Mouse (Mus musculus) hindbrain, embryonic 10.5 days (tissue): ENCODE results near the gene Otud4. TPM values are rescaled to one million over a fixed set of nuclear protein-coding genes. Genes with fewer than 3 reads are reported as not detected.
"Not testable (repeated sequence)": the region's sequence is repeated elsewhere in the genome, so short reads cannot be mapped to it uniquely, and the experiment has no call there.

Experiments
- DNase-seq: peaks from one replicate; pipeline ENCODE4 v3.0.0-alpha.2; 2017; ENCODE audit warnings: low spot score
- H3K27ac ChIP-seq: fragments of 300-500 bp; sonication (generic); 2 replicates; pipeline ENCODE4 v1.5.1; 2016; ENCODE audit warnings: mild to moderate bottlenecking, moderate library complexity
- H3K27me3 ChIP-seq: fragments of 300-500 bp; sonication (generic); 2 replicates; pipeline ENCODE4 v1.6.1; 2016; ENCODE audit warnings: mild to moderate bottlenecking; ENCODE audit not compliant: poor library complexity, insufficient read depth, severe bottlenecking
- H3K36me3 ChIP-seq: fragments of 300-500 bp; sonication (generic); 2 replicates; pipeline ENCODE4 v1.6.1; 2016; ENCODE audit warnings: mild to moderate bottlenecking, moderate library complexity
- H3K4me1 ChIP-seq: fragments of 300-500 bp; sonication (generic); replicated peaks from 2 replicates; pipeline ENCODE4 v1.6.1; 2016; ENCODE audit warnings: mild to moderate bottlenecking
- H3K4me3 ChIP-seq: fragments of 300-500 bp; sonication (generic); 2 replicates; pipeline ENCODE4 v1.5.1; 2016; ENCODE audit warnings: mild to moderate bottlenecking, moderate library complexity
- H3K9me3 ChIP-seq: fragments of 300-500 bp; sonication (generic); 2 replicates; pipeline ENCODE4 v1.6.1; 2016; ENCODE audit warnings: mild to moderate bottlenecking, moderate library complexity
- WGBS: fragments of 180-500 bp; shearing (Covaris S2); methylation state at CpG from one replicate; pipeline ENCODE4 v1.1.7; 2016; 5-methylcytosine and 5-hydroxymethylcytosine counted together
- polyA plus RNA-seq: library from polyadenylated mRNA; unstranded; fragments of >200 nt; fragmentation: Nextera tagmentation; extraction: Ambion mirVana; gene quantifications from 2 replicates; pipeline ENCODE4 v1.2.1, GENCODE M21; 2016

The Otud4 gene
- polyA plus RNA-seq, 1 experiment from 2014 or later, result 12.1 TPM

DNA sequence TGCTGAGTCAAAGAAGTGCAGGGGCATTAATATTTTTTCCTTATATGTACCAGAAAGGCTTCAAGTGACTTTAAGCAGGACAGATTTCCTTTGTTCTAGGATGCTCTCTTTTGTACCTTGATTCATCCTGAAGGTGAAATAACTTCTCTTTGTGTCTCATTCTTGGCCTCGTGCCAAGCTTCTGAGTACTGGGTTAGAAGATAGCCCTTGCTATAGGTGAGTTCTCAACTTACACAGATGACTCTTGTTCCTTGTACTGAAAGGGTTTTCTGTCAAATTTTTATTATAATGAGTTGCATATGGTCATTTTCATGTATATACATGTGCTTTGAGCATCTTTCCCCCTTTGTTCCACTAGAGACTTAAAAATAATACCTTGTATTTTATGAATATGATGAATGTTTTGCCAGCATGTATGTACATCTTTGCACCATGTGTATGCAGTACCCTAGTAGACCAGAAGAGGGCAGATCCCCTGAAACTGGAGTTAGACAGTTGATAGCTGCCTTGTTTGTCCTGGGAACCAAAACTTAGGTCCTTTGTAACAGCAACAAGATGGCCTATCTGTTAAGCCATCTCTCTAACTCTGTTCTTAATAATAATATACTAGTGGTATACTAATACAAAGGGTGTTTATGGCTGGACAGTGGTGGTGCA lies 10.9 kb downstream of the Otud4 start:
- Histone ChIP-seq H3K4me3 (no peak overlapping the region), H3K27ac (no peak overlapping the region), H3K4me1 (no peaks in the 10 kb centered on the region), H3K9me3 (no peaks in the 10 kb centered on the region), H3K36me3 (peaks cover 92% of the 10 kb centered on the region), H3K27me3 (no peaks in the 10 kb centered on the region)
- DNase-seq, result no peak
- WGBS, result 86% methylated on average over 1 of the region's 1 CpGs

DNA sequence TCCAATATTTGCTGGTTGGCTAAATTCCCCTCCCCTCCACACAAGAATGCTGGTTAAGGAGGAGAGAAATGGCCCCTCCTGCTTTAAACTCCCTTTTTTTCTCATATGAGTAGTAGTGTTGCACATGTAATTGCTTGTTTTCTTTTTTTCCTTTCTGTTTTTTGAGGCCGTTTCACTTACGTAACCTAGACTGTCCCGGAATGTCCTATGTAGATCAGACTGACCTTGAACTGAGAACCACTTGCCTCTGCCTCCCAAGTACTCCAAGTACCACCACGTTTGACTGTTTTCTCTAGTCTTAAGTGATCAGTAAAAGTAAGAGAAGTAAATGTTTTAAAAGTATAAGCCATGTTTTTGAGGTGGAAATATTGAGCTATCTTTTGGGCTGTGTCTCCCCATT lies 14.3 kb downstream of the Otud4 start:
- H3K27me3 ChIP-seq, result no peaks in the 10 kb centered on the region
- H3K4me3 ChIP-seq, result no peak overlapping the region
- no peak overlapping the region for H3K27ac ChIP-seq
- peaks cover 84% of the 10 kb centered on the region for H3K36me3 ChIP-seq
- DNase-seq, result no peak
- WGBS, result 95% methylated on average over 4 of the region's 4 CpGs
- H3K4me1 ChIP-seq, result no peaks in the 10 kb centered on the region
- no peaks in the 10 kb centered on the region for H3K9me3 ChIP-seq

DNA sequence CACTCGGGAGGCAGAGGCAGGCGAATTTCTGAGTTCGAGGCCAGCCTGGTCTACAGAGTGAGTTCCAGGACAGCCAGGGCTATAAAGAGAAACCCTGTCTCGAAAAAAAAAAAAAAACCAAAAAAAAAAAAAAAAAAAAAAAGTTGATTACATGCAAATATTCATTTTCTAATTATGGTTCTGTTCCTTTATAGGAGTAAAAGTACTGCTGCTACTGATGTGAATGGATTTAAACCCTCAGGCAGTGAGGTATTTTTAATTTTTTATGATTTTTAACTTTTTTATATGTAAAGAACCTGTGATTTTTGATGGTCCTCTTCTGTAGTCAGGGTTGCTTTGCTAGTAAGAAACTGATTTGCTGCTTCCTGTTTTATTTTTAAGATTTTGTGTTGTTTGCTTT lies 19.3 kb downstream of the Otud4 start:
- H3K36me3 ChIP-seq, result peaks cover 92% of the 10 kb centered on the region
- not testable (repeated sequence) for H3K4me3 ChIP-seq, H3K27me3 ChIP-seq, H3K4me1 ChIP-seq, H3K9me3 ChIP-seq, DNase-seq, H3K27ac ChIP-seq
- WGBS, result 94% methylated on average over 4 of the region's 4 CpGs

DNA sequence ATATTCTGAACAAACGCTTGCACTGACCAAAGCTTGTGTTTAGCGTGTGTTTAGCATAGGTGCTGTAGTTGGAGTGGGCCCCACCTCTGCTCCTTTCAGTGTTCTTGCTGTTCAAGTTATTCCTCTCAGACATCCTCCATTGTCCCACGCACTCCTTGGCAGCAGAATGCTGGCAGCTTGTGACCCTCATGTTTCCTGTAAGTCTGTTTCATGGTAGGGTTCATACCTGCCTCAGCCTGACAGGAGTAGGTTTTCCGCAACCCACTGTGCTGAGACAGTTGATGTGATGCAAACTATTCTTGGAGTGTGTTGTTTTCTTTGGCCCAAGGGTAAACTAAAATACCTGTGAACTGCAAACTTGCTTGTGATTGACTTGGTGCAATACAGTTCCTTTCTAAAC lies 37.0 kb downstream of the Otud4 start:
- no peak for DNase-seq
- peaks cover 51% of the 10 kb centered on the region for H3K36me3 ChIP-seq
- H3K9me3 ChIP-seq, result no peaks in the 10 kb centered on the region
- no peaks in the 10 kb centered on the region for H3K27me3 ChIP-seq
- no peak overlapping the region for H3K27ac ChIP-seq
- WGBS, result 90% methylated on average over 4 of the region's 4 CpGs
- H3K4me1 ChIP-seq, result peaks cover 12% of the 10 kb centered on the region
- H3K4me3 ChIP-seq, result no peak overlapping the region

DNA sequence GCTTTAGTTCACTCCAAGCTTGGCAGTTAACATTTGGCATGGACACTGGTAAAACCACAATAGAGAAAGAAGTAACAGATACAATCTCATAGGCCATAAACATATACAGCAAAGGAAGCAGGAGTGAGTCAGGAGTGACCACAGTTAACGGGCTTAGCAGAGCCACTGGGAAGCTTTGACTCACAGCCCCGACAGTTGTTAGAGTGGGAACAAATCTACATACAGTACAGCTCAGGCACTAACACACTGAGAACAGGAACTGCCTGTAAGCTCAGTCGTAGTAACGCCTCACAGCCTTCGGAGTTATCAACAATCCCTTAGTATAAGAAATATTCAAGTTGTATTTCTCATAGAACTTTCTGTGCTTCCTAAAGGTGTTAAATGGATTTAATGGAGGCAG lies 39.6 kb downstream of the Otud4 start:
- Histone ChIP-seq H3K27ac (no peak overlapping the region), H3K4me3 (no peak overlapping the region), H3K4me1 (peaks cover 12% of the 10 kb centered on the region), H3K27me3 (no peaks in the 10 kb centered on the region), H3K9me3 (no peaks in the 10 kb centered on the region), H3K36me3 (peaks cover 51% of the 10 kb centered on the region)
- no peak for DNase-seq
- 73% methylated on average over 5 of the region's 5 CpGs for WGBS

DNA sequence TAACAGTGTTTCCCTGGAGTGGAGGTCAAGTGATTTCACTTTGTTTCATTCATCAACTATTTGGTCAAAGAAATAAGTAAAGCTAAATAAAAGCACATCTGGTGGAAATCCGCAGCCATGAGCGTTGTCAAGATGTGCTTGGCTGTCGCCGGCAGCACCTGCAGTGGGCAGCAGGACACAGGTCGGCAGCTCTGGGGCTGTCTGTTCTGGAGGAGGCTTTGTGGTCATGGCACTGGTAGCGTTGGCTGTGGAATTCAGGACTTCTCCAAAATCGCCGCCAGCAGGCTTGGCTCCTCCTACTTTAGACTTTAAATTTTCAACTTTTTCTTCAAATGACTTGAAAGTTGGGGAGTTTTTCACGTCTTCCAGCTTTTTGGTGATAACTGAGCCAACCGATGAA lies 40.7 kb downstream of the Otud4 start:
- Histone ChIP-seq H3K4me3 (0 out of 2 replicates have a peak overlapping the region, but pooled peaks have one; percentile 46), H3K36me3 (peaks cover 52% of the 10 kb centered on the region), H3K4me1 (peaks cover 12% of the 10 kb centered on the region)
- not testable (repeated sequence) for H3K27me3 ChIP-seq, H3K9me3 ChIP-seq, DNase-seq, H3K27ac ChIP-seq
- 50% methylated on average over 10 of the region's 10 CpGs for WGBS

DNA sequence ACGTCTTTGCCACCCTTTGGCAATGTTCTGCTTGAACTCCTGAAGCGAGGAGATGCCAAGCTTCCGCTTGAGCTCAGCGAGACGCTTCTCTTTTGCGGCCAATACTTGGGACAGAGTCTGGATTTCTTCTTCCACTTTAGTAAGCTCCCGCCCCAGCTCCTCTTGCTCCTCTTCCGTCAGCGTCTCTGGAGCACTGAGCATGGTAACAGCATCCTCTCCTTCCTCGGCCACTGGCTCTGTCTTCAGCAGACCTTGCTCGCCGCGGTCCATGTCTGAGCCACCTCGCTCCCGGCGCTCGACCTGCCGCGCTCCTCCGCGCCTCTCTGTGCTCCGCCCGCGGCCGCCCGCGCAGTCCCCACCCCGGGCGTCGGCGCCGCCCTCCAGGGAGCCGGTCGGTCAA lies 41.1 kb downstream of the Otud4 start:
- DNase-seq, result peak; percentile 20
- 13% methylated on average over 34 of the region's 34 CpGs for WGBS

DNA sequence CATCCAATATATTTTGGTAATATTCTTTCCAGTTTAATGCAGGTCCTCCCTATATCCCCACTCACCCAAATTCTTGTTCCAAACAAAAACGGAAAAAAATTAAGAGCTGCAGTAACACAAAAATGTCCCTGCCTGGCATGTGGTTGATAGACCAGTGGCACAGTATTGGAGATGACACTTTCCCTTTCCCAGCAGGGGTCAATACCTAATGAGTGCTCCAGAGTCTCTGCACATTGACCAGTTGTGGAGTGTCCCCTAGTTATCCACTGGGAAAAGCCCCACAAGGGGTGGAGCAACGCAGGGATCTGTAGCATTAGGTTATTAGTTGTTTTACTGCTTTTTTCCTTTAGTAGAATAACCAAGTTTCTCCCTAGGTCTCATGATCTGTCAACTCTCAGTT lies 41.5 kb downstream of the Otud4 start:
- Histone ChIP-seq H3K36me3 (peaks cover 54% of the 10 kb centered on the region), H3K4me3 (peak overlapping the region; percentile 46), H3K27ac (no peak overlapping the region), H3K9me3 (no peaks in the 10 kb centered on the region), H3K4me1 (peaks cover 12% of the 10 kb centered on the region), H3K27me3 (no peaks in the 10 kb centered on the region)
- 45% methylated on average over 2 of the region's 2 CpGs for WGBS
- no peak for DNase-seq

More for the DNA sequence above, 41.1 kb downstream of the Otud4 start:
- Histone ChIP-seq H3K4me1 (peaks cover 12% of the 10 kb centered on the region), H3K4me3 (peak overlapping the region; percentile 46), H3K9me3 (no peaks in the 10 kb centered on the region), H3K27me3 (no peaks in the 10 kb centered on the region), H3K36me3 (peaks cover 52% of the 10 kb centered on the region), H3K27ac (no peak overlapping the region)

DNA sequence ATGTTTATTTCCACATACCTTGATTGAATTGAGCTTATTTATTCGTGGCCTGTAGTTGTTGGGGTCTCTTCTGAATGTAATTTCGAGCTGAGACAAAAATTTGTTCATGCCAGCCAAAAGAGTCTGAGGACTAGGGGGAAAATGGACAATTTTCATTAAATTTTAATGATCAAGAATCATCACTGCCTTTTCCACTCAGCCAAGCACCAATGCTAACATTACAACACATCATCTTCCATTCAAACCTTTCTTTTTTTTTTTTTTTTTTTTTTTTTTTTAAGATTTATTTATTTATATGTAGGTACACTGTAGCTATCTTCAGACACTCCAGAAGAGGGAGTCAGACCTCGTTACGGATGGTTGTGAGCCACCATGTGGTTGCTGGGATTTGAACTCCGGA lies 46.5 kb downstream of the Otud4 start:
- not testable (repeated sequence) for H3K4me3 ChIP-seq, H3K4me1 ChIP-seq, H3K27me3 ChIP-seq, H3K9me3 ChIP-seq, H3K27ac ChIP-seq, DNase-seq
- H3K36me3 ChIP-seq, result peaks cover 95% of the 10 kb centered on the region
- WGBS, result 95% methylated on average over 5 of the region's 5 CpGs

DNA sequence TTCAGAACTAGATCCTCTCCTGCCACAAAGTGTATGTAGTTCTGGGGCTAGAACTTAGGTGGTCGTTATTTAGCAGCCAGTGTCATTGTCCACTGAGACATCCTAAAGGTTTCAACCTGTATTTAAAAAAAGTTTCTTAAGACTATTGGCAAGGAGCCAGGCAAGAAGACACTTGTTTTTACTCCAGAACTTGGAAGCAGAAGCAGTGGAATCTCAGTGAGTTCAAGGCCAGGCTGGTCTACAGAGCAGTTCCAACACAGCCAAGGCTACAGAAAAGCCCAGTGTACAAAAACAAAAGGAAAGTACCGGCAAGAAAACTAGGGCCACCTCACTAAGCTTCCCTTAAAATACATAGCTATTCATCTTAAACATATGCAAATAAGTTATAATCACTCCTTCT lies 53.1 kb downstream of the Otud4 start:
- no peak overlapping the region for H3K4me3 ChIP-seq
- no peaks in the 10 kb centered on the region for H3K27me3 ChIP-seq
- no peak overlapping the region for H3K27ac ChIP-seq
- no peaks in the 10 kb centered on the region for H3K4me1 ChIP-seq
- no peaks in the 10 kb centered on the region for H3K9me3 ChIP-seq
- peaks cover 98% of the 10 kb centered on the region for H3K36me3 ChIP-seq
- 92% methylated on average over 2 of the region's 2 CpGs for WGBS
- no peak for DNase-seq

DNA sequence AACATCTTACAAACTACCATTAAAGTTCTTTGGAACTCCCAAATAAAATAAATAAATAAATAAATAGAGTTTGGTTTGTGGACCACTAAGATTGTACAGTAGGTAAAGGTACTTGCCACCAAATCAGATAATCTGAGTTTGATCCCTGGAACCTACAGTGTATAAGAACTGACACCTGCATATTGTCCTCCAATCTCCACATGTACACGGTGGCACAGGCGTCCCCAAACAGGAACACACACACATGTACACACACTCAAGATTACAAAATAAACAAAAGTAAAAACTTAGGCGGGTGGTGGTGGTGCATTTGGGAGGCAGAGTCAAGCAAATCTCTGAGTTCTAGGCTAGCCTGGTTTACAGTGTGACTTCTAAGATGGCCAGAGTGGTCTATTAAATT lies 67.3 kb downstream of the Otud4 start:
- WGBS, result 94% methylated on average over 3 of the region's 3 CpGs
- no peak for DNase-seq
- Histone ChIP-seq H3K4me1 (peaks cover 9% of the 10 kb centered on the region; the same call in 1 of the 2 replicates), H3K4me3 (no peak overlapping the region), H3K27ac (no peak overlapping the region), H3K36me3 (peaks cover 65% of the 10 kb centered on the region), H3K9me3 (no peaks in the 10 kb centered on the region), H3K27me3 (no peaks in the 10 kb centered on the region)

DNA sequence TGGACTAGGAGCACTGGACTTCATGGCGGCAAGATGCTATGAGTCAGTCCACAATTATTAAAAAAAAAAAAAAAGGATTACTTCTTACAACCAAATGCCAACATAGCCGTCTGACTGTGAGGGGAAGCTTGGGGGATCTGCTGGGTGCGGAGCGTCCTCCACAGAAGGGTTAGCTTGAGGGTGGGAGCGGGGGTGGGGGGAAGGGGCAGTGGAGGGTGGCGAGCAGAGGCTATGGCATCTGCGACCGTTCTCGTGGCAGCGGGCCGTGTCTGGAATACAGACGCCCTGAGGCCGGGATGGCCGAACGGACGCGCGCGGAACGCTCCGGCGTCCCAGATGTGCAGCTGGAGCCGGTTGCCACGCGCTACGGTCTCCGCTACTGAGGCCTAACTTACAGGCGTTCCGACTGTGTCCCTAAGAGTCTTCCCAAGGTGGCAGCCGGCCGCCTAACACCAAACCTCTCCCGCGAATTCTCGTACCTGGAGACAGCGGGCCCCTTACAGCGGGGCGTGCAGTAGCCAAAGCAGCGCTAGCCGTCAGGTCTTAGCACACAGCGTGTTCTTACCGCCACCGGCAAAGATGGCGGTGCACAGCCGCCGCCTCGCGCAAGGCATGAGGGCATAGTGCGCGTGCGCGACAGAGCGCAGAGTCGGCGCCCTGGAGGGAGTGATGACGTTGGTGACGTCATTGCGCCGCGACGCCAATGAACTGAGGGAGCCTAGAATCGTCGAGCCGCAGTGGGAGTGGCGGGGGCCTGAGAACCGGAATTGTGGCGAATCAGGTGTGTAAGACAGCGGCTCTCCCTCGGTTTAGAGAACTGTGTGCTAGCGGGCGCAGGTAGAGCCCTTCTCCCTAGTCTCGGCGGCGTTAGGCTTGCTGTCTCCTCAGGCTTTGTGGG lies 71.9 kb downstream of the Otud4 start, which contains the start of the genes Abce1 and Anapc10:
Gene Abce1, minus strand, starts transcription at position 677 of the 898 bp plus-strand sequence.
Gene Anapc10, plus strand, starts transcription at position 757 of the 898 bp plus-strand sequence.
- WGBS, result under 1% methylated on average over 73 of the region's 73 CpGs
- no peaks in the 10 kb centered on the region for H3K9me3 ChIP-seq
- peaks cover 37% of the 10 kb centered on the region for H3K36me3 ChIP-seq
- H3K27me3 ChIP-seq, result no peaks in the 10 kb centered on the region
- H3K27ac ChIP-seq, result peak within 1 kb of the TSS; percentile 91
- peak within 1 kb of the TSS; percentile 90 for H3K4me3 ChIP-seq
- H3K4me1 ChIP-seq, result peaks cover 17% of the 10 kb centered on the region
- peak; percentile 97 for DNase-seq

DNA sequence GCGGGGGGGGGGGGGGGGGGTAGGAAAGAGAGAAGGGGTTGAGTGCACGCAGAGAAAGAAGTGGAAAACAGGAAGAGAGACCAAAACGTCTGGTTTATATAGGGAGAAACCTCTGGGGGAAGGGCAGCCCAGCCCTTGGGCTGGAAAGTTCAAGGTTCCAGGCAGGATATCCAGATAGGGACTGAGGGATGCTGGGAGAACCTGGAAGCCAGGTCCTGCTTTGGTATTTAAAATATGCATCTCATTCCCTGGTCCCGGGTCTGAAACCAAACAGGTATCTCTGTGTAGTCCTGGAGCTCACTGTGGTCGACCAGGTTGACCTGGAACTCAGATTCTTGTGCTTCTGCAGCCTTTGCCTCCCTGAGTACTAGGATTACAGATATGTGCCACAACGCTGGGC lies 73.3 kb downstream of the Otud4 start:
- H3K27me3 ChIP-seq, result no peaks in the 10 kb centered on the region
- peak overlapping the region; percentile 90 for H3K4me3 ChIP-seq
- WGBS, result 55% methylated on average over 6 of the region's 6 CpGs
- no peak for DNase-seq
- H3K36me3 ChIP-seq, result peaks cover 36% of the 10 kb centered on the region
- no peak overlapping the region for H3K27ac ChIP-seq
- H3K4me1 ChIP-seq, result peaks cover 17% of the 10 kb centered on the region
- H3K9me3 ChIP-seq, result no peaks in the 10 kb centered on the region
